Mouse (Mus musculus): ENCODE measurements around the gene Chid1.

Gene Chid1

GRCm38 (mm10) chr7:141478270-141478748 lies 61.3 kb downstream of the Chid1 start:
- in situ Hi-C loops (cut with MboI; ENCODE audit: low sequenced_read_pairs): no loop called here

- in situ Hi-C loops (cut with MboI; ENCODE audit: low sequenced_read_pairs): no loop called here
Observed at GRCm38 (mm10) chr7:141477578-141478269, 61.9 kb downstream of the Chid1 start.

GRCm38 (mm10) chr7:141476981-141477370 lies 62.7 kb downstream of the Chid1 start:
- in situ Hi-C loops (cut with MboI; ENCODE audit: low sequenced_read_pairs): no loop called here

- in situ Hi-C loops (cut with MboI; ENCODE audit: low sequenced_read_pairs): no loop called here
Observed at GRCm38 (mm10) chr7:141476226-141476980, 63.3 kb downstream of the Chid1 start.

GRCm38 (mm10) chr7:141475805-141476158 lies 63.9 kb downstream of the Chid1 start:
- in situ Hi-C loops (cut with MboI; ENCODE audit: low sequenced_read_pairs): no loop called here

- in situ Hi-C loops (cut with MboI; ENCODE audit: low sequenced_read_pairs): no loop called here
Observed at GRCm38 (mm10) chr7:141475011-141475804, 64.4 kb downstream of the Chid1 start, which contains the start of the genes Polr2l and Tspan4. Gene Polr2l, minus strand, starts transcription at chr7:141475132. Gene Tspan4, plus strand, starts transcription at chr7:141475240.

- in situ Hi-C loops (cut with MboI; ENCODE audit: low sequenced_read_pairs): no loop called here
Observed at GRCm38 (mm10) chr7:141474160-141474559, 65.5 kb downstream of the Chid1 start.

- in situ Hi-C loops (cut with MboI; ENCODE audit: low sequenced_read_pairs): no loop called here
Observed at GRCm38 (mm10) chr7:141472763-141473162, 66.9 kb downstream of the Chid1 start.

- in situ Hi-C loops (cut with MboI; ENCODE audit: low sequenced_read_pairs): no loop called here
Observed at GRCm38 (mm10) chr7:141472226-141472625, 67.4 kb downstream of the Chid1 start.

GRCm38 (mm10) chr7:141471236-141471635 lies 68.4 kb downstream of the Chid1 start:
- in situ Hi-C loops (cut with MboI; ENCODE audit: low sequenced_read_pairs): no loop called here

GRCm38 (mm10) chr7:141470637-141470944 lies 69.1 kb downstream of the Chid1 start:
- in situ Hi-C loops (cut with MboI; ENCODE audit: low sequenced_read_pairs): no loop called here

- in situ Hi-C loops (cut with MboI; ENCODE audit: low sequenced_read_pairs): no loop called here
Observed at GRCm38 (mm10) chr7:141469901-141470636, 69.6 kb downstream of the Chid1 start.

- in situ Hi-C loops (cut with MboI; ENCODE audit: low sequenced_read_pairs): no loop called here
Observed at GRCm38 (mm10) chr7:141469352-141469751, 70.3 kb downstream of the Chid1 start.

- in situ Hi-C loops (cut with MboI; ENCODE audit: low sequenced_read_pairs): no loop called here
Observed at GRCm38 (mm10) chr7:141468522-141469211, 71.0 kb downstream of the Chid1 start.

- in situ Hi-C loops (cut with MboI; ENCODE audit: low sequenced_read_pairs): no loop called here
Observed at GRCm38 (mm10) chr7:141468164-141468521, 71.5 kb downstream of the Chid1 start.

GRCm38 (mm10) chr7:141467230-141468030 lies 72.2 kb downstream of the Chid1 start, which contains the start of gene Cd151:
Gene Cd151, plus strand, starts transcription at chr7:141467392.
- in situ Hi-C loops (cut with MboI; ENCODE audit: low sequenced_read_pairs): no loop called here

GRCm38 (mm10) chr7:141466607-141467148 lies 73.0 kb downstream of the Chid1 start:
- in situ Hi-C loops (cut with MboI; ENCODE audit: low sequenced_read_pairs): no loop called here

- in situ Hi-C loops (cut with MboI; ENCODE audit: low sequenced_read_pairs): no loop called here
Observed at GRCm38 (mm10) chr7:141466045-141466394, 73.6 kb downstream of the Chid1 start.

- in situ Hi-C loops (cut with MboI; ENCODE audit: low sequenced_read_pairs): no loop called here
Observed at GRCm38 (mm10) chr7:141465388-141466044, 74.1 kb downstream of the Chid1 start.
